Mouse (Mus musculus): ENCODE results near the gene Rgl1.

DNA sequence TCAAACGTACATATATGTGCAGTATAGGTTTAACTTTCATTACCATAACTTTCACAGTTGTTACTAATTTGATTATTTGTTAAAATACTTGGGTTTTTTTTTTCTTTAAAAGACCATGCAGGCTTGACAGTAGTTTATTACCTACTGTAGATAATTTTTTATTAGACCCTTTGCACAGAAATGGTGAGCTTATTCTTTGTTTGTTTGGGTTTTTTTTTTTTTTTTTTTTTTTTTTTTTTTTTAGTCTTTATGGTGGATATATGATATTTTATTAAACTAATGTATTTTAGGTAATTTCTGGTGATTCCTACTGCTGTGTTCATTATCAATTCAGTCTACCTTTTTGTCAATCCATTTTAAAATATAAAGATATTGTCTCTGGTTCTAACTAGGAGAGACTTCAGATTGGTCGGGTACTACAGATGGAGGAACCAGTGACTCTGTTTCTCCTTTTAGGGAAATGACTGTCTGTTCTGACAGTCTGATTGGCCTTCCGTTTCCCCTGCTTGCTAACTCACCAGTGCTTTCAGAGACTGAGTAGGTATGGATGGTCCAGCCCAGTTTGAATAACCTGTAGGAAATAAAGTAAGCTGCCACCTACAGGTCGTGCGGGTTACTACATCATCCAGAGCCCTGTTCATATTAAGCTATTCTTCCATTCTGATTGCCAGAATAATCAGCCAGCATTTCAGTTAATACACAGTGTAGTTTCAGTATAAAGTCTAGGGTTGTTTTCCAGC, 1.8 kb upstream of the Rgl1 start:
- peak; percentile 61 for TF ChIP-seq CTCF (IDR thresholded peaks at IDR 0.05; ENCODE audit: extremely low read depth, insufficient read depth, low read length)
- peak; percentile 59; the same call in 1 of the 2 replicates for TF ChIP-seq POLR2A (IDR thresholded peaks at IDR 0.05; ENCODE audit: extremely low read depth, insufficient read depth, low read length)
